Mouse (Mus musculus) bone marrow, adult 2 months (tissue): ENCODE measurements around the gene 1110012L19Rik.

Experiments
- CTCF ChIP-seq: fragments of 200-500 bp; IDR thresholded peaks from 2 replicates; pipeline ENCODE4 v1.5.1; 2011; ENCODE audit warnings: low read length, control low read depth; ENCODE audit not compliant: control insufficient read depth, insufficient read depth
- POLR2A ChIP-seq: fragments of 200-500 bp; IDR thresholded peaks from 2 replicates; pipeline ENCODE4 v1.6.1; 2011; ENCODE audit warnings: low read depth, mild to moderate bottlenecking, control low read depth, low read length, borderline replicate concordance; ENCODE audit not compliant: control insufficient read depth

DNA sequence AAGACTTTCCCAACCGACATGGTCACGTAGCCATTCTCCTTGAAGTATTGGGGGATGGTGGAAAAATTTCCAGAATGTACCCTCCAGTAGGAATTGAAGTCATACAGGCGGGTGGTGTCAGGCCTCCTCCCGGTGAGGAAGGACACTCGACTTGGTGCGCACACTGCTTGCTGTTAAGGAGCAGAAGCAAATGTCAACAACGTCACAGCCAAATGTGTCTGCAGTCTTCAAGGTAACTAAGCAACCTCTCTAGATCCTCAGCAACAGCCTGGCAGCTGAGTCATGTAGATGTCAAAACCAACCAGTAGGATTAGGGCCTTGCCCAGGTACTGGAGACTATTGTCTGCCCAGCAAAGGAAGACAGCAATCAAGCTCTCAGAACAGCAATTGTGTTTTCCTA lies 22.7 kb upstream of the 1110012L19Rik start:
- TF ChIP-seq POLR2A = no peak
- no peak for TF ChIP-seq CTCF
